Mouse (Mus musculus) MEL (cell line): ENCODE data around the gene Galnt14. TPM values are rescaled to one million over a fixed set of nuclear protein-coding genes. Genes with fewer than 3 reads are reported as not detected.

Source experiments
- DNase-seq: peaks from one replicate; pipeline ENCODE4 v3.0.0; 2011; ENCODE audit warnings: low read depth, low spot score
- H3K27ac ChIP-seq: 2 replicates; pipeline ENCODE4 v1.5.1; 2012; ENCODE audit warnings: low read depth, mild to moderate bottlenecking, control low read depth, low read length, moderate library complexity; ENCODE audit not compliant: control insufficient read depth
- H3K27me3 ChIP-seq, 2 experiments: fragments of 150-350 bp in 1 of 2; sonication (generic) in 1 of 2; 2 replicates each; pipeline ENCODE4 v1.6.1; 2012; ENCODE audit warnings: low read length in 2 of 2, mild to moderate bottlenecking in 2 of 2, improper control_type of control experiment in 1 of 2, moderate library complexity in 1 of 2; ENCODE audit not compliant: insufficient read depth in 2 of 2, control insufficient read depth in 1 of 2
- H3K36me3 ChIP-seq, 2 experiments: 2 replicates each; pipeline ENCODE4 v1.6.1; 2012 to 2014; ENCODE audit warnings: low read length in 2 of 2, improper control_type of control experiment in 1 of 2, inconsistent platforms in 1 of 2, mild to moderate bottlenecking in 1 of 2; ENCODE audit not compliant: insufficient read depth in 2 of 2, control insufficient read depth in 1 of 2
- H3K4me1 ChIP-seq, 2 experiments: fragments of 150-350 bp in 1 of 2; sonication (generic) in 1 of 2; 2 replicates each; pipeline ENCODE4 v1.6.1; 2012; ENCODE audit warnings: low read length in 2 of 2, improper control_type of control experiment in 1 of 2, mild to moderate bottlenecking in 1 of 2; ENCODE audit not compliant: insufficient read depth in 2 of 2, control insufficient read depth in 1 of 2
- H3K4me3 ChIP-seq, 2 experiments: fragments of 150-350 bp in 1 of 2; sonication (generic) in 1 of 2; 2 replicates each; pipeline ENCODE4 v1.5.1; 2012; ENCODE audit warnings: low read depth in 2 of 2, low read length in 2 of 2, mild to moderate bottlenecking in 2 of 2, moderate library complexity in 2 of 2, control low read depth in 1 of 2, improper control_type of control experiment in 1 of 2; ENCODE audit not compliant: control insufficient read depth in 1 of 2, insufficient read depth in 1 of 2
- H3K79me2 ChIP-seq: 2 replicates; pipeline ENCODE4 v1.6.1; 2012; ENCODE audit warnings: mild to moderate bottlenecking, low read length, moderate library complexity; ENCODE audit not compliant: control insufficient read depth, poor library complexity, insufficient read depth
- H3K9ac ChIP-seq: 2 replicates; pipeline ENCODE4 v1.6.1; 2012; ENCODE audit warnings: low read depth, mild to moderate bottlenecking, control low read depth, low read length, moderate library complexity; ENCODE audit not compliant: control insufficient read depth, poor library complexity, severe bottlenecking
- H3K9me3 ChIP-seq: fragments of 150-350 bp; sonication (generic); replicated peaks from 2 replicates; pipeline ENCODE4 v1.6.1; 2012; ENCODE audit warnings: mild to moderate bottlenecking, low read length, improper control_type of control experiment, moderate library complexity; ENCODE audit not compliant: insufficient read depth
- BHLHE40 ChIP-seq: IDR thresholded peaks from 2 replicates; pipeline ENCODE4 v1.6.1; 2012; ENCODE audit warnings: low read depth, mild to moderate bottlenecking, inconsistent platforms, low read length, improper control_type of control experiment, borderline replicate concordance
- CHD2 ChIP-seq: IDR thresholded peaks from 2 replicates; pipeline ENCODE4 v1.6.1; 2011; ENCODE audit warnings: low read length, improper control_type of control experiment
- E2F4 ChIP-seq: IDR thresholded peaks from 2 replicates; pipeline ENCODE4 v1.6.1; 2011; ENCODE audit warnings: low read depth, low read length, improper control_type of control experiment, borderline replicate concordance
- ELF1 ChIP-seq: IDR thresholded peaks from 2 replicates; pipeline ENCODE4 v1.6.1; 2014; ENCODE audit warnings: low read depth, mild to moderate bottlenecking, inconsistent platforms, low read length, improper control_type of control experiment, moderate library complexity
- EP300 ChIP-seq, 2 experiments: IDR thresholded peaks; 2 replicates each; pipeline ENCODE4 v1.6.1; 2011; ENCODE audit warnings: improper control_type of control experiment in 2 of 2, low read length in 2 of 2, low read depth in 1 of 2, mild to moderate bottlenecking in 1 of 2
- GABPA ChIP-seq: IDR thresholded peaks from 2 replicates; pipeline ENCODE4 v1.6.1; 2012; ENCODE audit warnings: low read depth, mild to moderate bottlenecking, inconsistent platforms, low read length, improper control_type of control experiment, moderate library complexity
- GATA1 ChIP-seq: IDR thresholded peaks from 2 replicates; pipeline ENCODE4 v1.6.1; 2011; ENCODE audit warnings: low read depth, low read length, improper control_type of control experiment
- JUND ChIP-seq: IDR thresholded peaks from 2 replicates; pipeline ENCODE4 v1.6.1; 2011; ENCODE audit warnings: low read depth, mild to moderate bottlenecking, improper control_type of control experiment, low read length
- MAFK ChIP-seq: IDR thresholded peaks from 2 replicates; pipeline ENCODE4 v1.6.1; 2011; ENCODE audit warnings: low read depth, mild to moderate bottlenecking, low read length, improper control_type of control experiment, borderline replicate concordance
- MEF2A ChIP-seq: IDR thresholded peaks from 2 replicates; pipeline ENCODE4 v1.6.1; 2014; ENCODE audit warnings: low read depth, mild to moderate bottlenecking, inconsistent platforms, low read length, improper control_type of control experiment; ENCODE audit not compliant: poor library complexity, insufficient replicate concordance, severe bottlenecking; ENCODE audit errors: extremely low read depth
- MXI1 ChIP-seq: IDR thresholded peaks from 2 replicates; pipeline ENCODE4 v1.6.1; 2011; ENCODE audit warnings: mild to moderate bottlenecking, low read depth, low read length, improper control_type of control experiment
- NRF1 ChIP-seq: IDR thresholded peaks from 2 replicates; pipeline ENCODE4 v1.6.1; 2014; ENCODE audit warnings: low read depth, mild to moderate bottlenecking, inconsistent platforms, low read length, improper control_type of control experiment, moderate library complexity; ENCODE audit not compliant: poor library complexity, insufficient read depth, severe bottlenecking
- POLR2AphosphoS2 ChIP-seq: IDR thresholded peaks from 2 replicates; pipeline ENCODE4 v1.6.1; 2011; ENCODE audit warnings: low read length, improper control_type of control experiment
- POLR2AphosphoS5 ChIP-seq: IDR thresholded peaks from 2 replicates; pipeline ENCODE4 v1.6.1; 2012; ENCODE audit warnings: low read depth, borderline replicate concordance, mild to moderate bottlenecking, inconsistent platforms, low read length, moderate library complexity, mixed read lengths
- TBP ChIP-seq: IDR thresholded peaks from 2 replicates; pipeline ENCODE4 v1.8.0; 2011; ENCODE audit warnings: low read depth, low read length, improper control_type of control experiment
- USF1 ChIP-seq: IDR thresholded peaks from 2 replicates; pipeline ENCODE4 v1.6.1; 2014; ENCODE audit warnings: low read depth, mild to moderate bottlenecking, inconsistent platforms, low read length, improper control_type of control experiment, moderate library complexity
- ZKSCAN1 ChIP-seq: IDR thresholded peaks from 2 replicates; pipeline ENCODE4 v1.6.1; 2012; ENCODE audit warnings: low read depth, mild to moderate bottlenecking, inconsistent platforms, low read length, improper control_type of control experiment, moderate library complexity
- ZMIZ1 ChIP-seq: IDR thresholded peaks from 2 replicates; pipeline ENCODE4 v1.6.1; 2012; ENCODE audit warnings: low read depth, mild to moderate bottlenecking, inconsistent platforms, low read length, improper control_type of control experiment, moderate library complexity
- ZNF384 ChIP-seq: IDR thresholded peaks from 2 replicates; pipeline ENCODE4 v1.6.1; 2012; ENCODE audit warnings: low read depth, mild to moderate bottlenecking, inconsistent platforms, low read length, improper control_type of control experiment
- polyA plus RNA-seq, 2 experiments: library from polyadenylated mRNA; stranded (reverse) in 1 of 2; unstranded in 1 of 2; fragments of >175 nt in 1 of 2; fragments of >200 nt in 1 of 2; gene quantifications; 2 replicates each; pipeline versions ENCODE4 v1.2.1 to v1.2.4; 2012; ENCODE audit warnings: low replicate concordance in 2 of 2, low read depth in 1 of 2; ENCODE audit not compliant: insufficient read length in 2 of 2, insufficient read depth in 1 of 2, missing spikeins in 1 of 2
- total RNA-seq: library from RNA; depleted of rRNA; stranded (reverse); fragments of 300-350 nt; gene quantifications from 2 replicates; pipeline ENCODE4 v1.2.3, GENCODE M21; 2012

Gene Galnt14
- total and polyA plus RNA-seq, 3 experiments: not detected

DNA sequence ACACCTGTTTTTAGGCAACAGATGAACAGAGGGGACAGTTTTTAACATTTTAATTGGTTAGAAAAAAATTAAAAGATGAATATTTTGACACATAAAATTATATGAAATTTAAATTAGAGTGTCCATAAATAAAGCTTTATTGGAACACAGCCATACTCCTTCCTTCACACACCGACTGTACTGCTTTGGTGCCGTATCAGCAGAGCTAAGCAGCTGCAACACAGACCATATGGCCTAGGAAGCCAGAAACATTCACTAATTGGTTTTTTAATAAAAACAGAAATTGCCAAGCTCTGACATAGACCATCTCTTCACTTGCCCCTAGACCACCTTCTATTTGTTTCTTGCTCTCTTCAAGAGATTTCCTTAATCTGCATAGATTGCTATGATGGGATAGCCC lies 40.2 kb downstream of the Galnt14 start:
- DNase-seq: no peak
- Histone ChIP-seq H3K9me3 (no peaks in the 10 kb centered on the region), H3K9ac (no peak overlapping the region), H3K27me3 (no peaks in the 10 kb centered on the region), H3K36me3 (no peaks in the 10 kb centered on the region), H3K4me1 (no peaks in the 10 kb centered on the region)
- TF ChIP-seq ZKSCAN1 (no peak), GABPA (no peak), MAFK (no peak), ZMIZ1 (no peak), NRF1 (no peak), JUND (no peak), BHLHE40 (no peak), GATA1 (no peak), POLR2AphosphoS5 (no peak), MEF2A (no peak), ZNF384 (no peak), MXI1 (no peak), TBP (no peak)
- TF ChIP-seq, all 39 proteins: peak for 0
- Histone ChIP-seq H3K27ac (no peak overlapping the region), H3K79me2 (no peaks in the 10 kb centered on the region), H3K4me3 (no peak overlapping the region)

DNA sequence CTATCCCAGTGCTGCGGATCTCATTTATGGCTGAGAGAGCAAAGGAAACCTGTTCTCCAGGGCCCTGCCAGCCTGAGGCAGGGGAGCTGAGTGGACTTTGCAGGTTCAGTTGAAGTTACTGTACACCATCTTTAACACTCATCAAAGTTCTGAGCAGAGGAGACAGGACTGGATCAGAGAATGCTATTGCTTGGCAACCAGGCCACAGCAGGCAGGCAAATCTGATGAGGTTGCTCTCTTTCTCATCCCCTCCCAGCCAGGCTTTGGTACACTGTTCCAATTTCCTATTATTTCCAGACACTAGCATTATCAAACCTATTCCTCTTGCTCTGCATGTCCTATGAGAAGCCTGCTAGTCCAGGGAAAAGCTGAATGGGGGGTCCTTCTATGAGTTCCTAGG lies 41.3 kb downstream of the Galnt14 start:
- Histone ChIP-seq H3K36me3 (no peaks in the 10 kb centered on the region), H3K79me2 (no peaks in the 10 kb centered on the region), H3K4me1 (no peaks in the 10 kb centered on the region), H3K9ac (no peak overlapping the region), H3K4me3 (no peak overlapping the region), H3K27ac (no peak overlapping the region), H3K27me3 (no peaks in the 10 kb centered on the region), H3K9me3 (no peaks in the 10 kb centered on the region)
- TF ChIP-seq JUND (no peak), POLR2AphosphoS2 (no peak), EP300 (IDR thresholded peaks at IDR 0.05; ENCODE audit: low read depth in 1 of 2, low read length in 2 of 2) (no peak), USF1 (no peak), E2F4 (no peak), CHD2 (no peak), ELF1 (no peak)
- DNase-seq: no peak
